Mouse (Mus musculus) forebrain, embryonic 11.5 days (tissue): ENCODE data around the gene Ttc7. TPM values are rescaled to one million over a fixed set of nuclear protein-coding genes. Genes with fewer than 3 reads are reported as not detected.

Experiments
- ATAC-seq: fragments of 200-750 bp; cut with Nextera tagmentation; replicated peaks from 2 replicates; pipeline ENCODE4 v1.8.0; 2017; ENCODE audit warnings: moderate TSS enrichment; ENCODE audit not compliant: low FRiP score
- DNase-seq: peaks from one replicate; pipeline ENCODE4 v3.0.0-alpha.2; 2017; ENCODE audit warnings: low spot score
- H3K27ac ChIP-seq: fragments of 300-500 bp; sonication (generic); 2 replicates; pipeline ENCODE4 v1.5.1; 2014; ENCODE audit warnings: low read depth, low read length
- H3K27me3 ChIP-seq: fragments of 300-500 bp; sonication (generic); 2 replicates; pipeline ENCODE4 v1.6.1; 2014; ENCODE audit warnings: mild to moderate bottlenecking, low read length, mixed read lengths; ENCODE audit not compliant: control insufficient read depth, insufficient read depth
- H3K36me3 ChIP-seq: fragments of 300-500 bp; sonication (generic); 2 replicates; pipeline ENCODE4 v1.6.1; 2014; ENCODE audit warnings: mild to moderate bottlenecking, low read length, moderate library complexity, mixed read lengths; ENCODE audit not compliant: control insufficient read depth, insufficient read depth
- H3K4me1 ChIP-seq: fragments of 300-500 bp; sonication (generic); replicated peaks from 2 replicates; pipeline ENCODE4 v1.6.1; 2014; ENCODE audit warnings: low read length, mixed read lengths; ENCODE audit not compliant: control insufficient read depth, insufficient read depth
- H3K4me2 ChIP-seq: fragments of 300-500 bp; sonication (generic); 2 replicates; pipeline ENCODE4 v1.6.1; 2014; ENCODE audit warnings: low read depth, mild to moderate bottlenecking, low read length, moderate library complexity, mixed read lengths; ENCODE audit not compliant: severe bottlenecking
- H3K4me3 ChIP-seq: fragments of 300-500 bp; sonication (generic); 2 replicates; pipeline ENCODE4 v1.5.1; 2014; ENCODE audit warnings: low read depth, low read length
- H3K9ac ChIP-seq: fragments of 300-500 bp; sonication (generic); 2 replicates; pipeline ENCODE4 v1.6.1; 2014; ENCODE audit warnings: low read length
- H3K9me3 ChIP-seq: fragments of 300-500 bp; sonication (generic); 2 replicates; pipeline ENCODE4 v1.6.1; 2016; ENCODE audit warnings: low read length, mixed read lengths; ENCODE audit not compliant: control insufficient read depth
- WGBS: fragments of 180-500 bp; shearing (Covaris S2); extraction: QIAGEN DNeasy Blood & Tissue Kit; methylation state at CpG from one replicate; pipeline ENCODE4 v1.1.7; 2014; 5-methylcytosine and 5-hydroxymethylcytosine counted together
- polyA plus RNA-seq: library from polyadenylated mRNA; unstranded; fragments of >200 nt; fragmentation: Nextera tagmentation; extraction: Ambion mirVana; gene quantifications from 2 replicates; pipeline ENCODE4 v1.2.1, GENCODE M21; 2014

Gene Ttc7
- polyA plus RNA-seq, 1 experiment from 2014 or later = 4.2 TPM

- no peak overlapping the region for H3K9ac ChIP-seq
- H3K4me1 ChIP-seq = no peaks in the 10 kb centered on the region
- no peak overlapping the region for H3K4me2 ChIP-seq
- 86% methylated on average over 11 of the region's 11 CpGs for WGBS
- H3K27ac ChIP-seq = no peak overlapping the region
- DNase-seq (no peak), ATAC-seq (no peak)
- H3K27me3 ChIP-seq = no peaks in the 10 kb centered on the region
- no peaks in the 10 kb centered on the region for H3K36me3 ChIP-seq
- H3K9me3 ChIP-seq = no peaks in the 10 kb centered on the region
- H3K4me3 ChIP-seq = no peak overlapping the region
Observed at GRCm38 (mm10) chr17:87304151-87304894, 21.6 kb downstream of the Ttc7 start.

GRCm38 (mm10) chr17:87305065-87305464 is 22.4 kb downstream of the Ttc7 start:
- Histone ChIP-seq H3K36me3 (no peaks in the 10 kb centered on the region), H3K4me2 (no peak overlapping the region), H3K27ac (no peak overlapping the region), H3K9me3 (no peaks in the 10 kb centered on the region), H3K4me3 (no peak overlapping the region), H3K4me1 (no peaks in the 10 kb centered on the region), H3K27me3 (no peaks in the 10 kb centered on the region), H3K9ac (no peak overlapping the region)
- no peak for DNase-seq
- 94% methylated on average over 8 of the region's 8 CpGs for WGBS
- ATAC-seq = no peak

- no peak for ATAC-seq
- WGBS = 85% methylated on average over 8 of the region's 8 CpGs
- H3K36me3 ChIP-seq = no peaks in the 10 kb centered on the region
- H3K27me3 ChIP-seq = no peaks in the 10 kb centered on the region
- no peaks in the 10 kb centered on the region for H3K9me3 ChIP-seq
- no peaks in the 10 kb centered on the region for H3K4me1 ChIP-seq
- no peak overlapping the region for H3K4me2 ChIP-seq
- no peak overlapping the region for H3K9ac ChIP-seq
- no peak overlapping the region for H3K4me3 ChIP-seq
- DNase-seq = no peak
- H3K27ac ChIP-seq = no peak overlapping the region
Observed at GRCm38 (mm10) chr17:87306746-87307145, 24.1 kb downstream of the Ttc7 start.

- Histone ChIP-seq H3K9ac (no peak overlapping the region), H3K36me3 (no peaks in the 10 kb centered on the region), H3K4me3 (no peak overlapping the region), H3K27ac (no peak overlapping the region), H3K27me3 (no peaks in the 10 kb centered on the region), H3K4me1 (no peaks in the 10 kb centered on the region), H3K4me2 (no peak overlapping the region), H3K9me3 (no peaks in the 10 kb centered on the region)
- WGBS = 86% methylated on average over 12 of the region's 12 CpGs
- ATAC-seq = no peak
- no peak for DNase-seq
Observed at GRCm38 (mm10) chr17:87309073-87309788, 26.5 kb downstream of the Ttc7 start.

GRCm38 (mm10) chr17:87310497-87310896 is 27.8 kb downstream of the Ttc7 start:
- Histone ChIP-seq H3K9me3 (no peaks in the 10 kb centered on the region), H3K36me3 (no peaks in the 10 kb centered on the region), H3K4me3 (no peak overlapping the region), H3K9ac (no peak overlapping the region), H3K4me2 (no peak overlapping the region), H3K27me3 (no peaks in the 10 kb centered on the region), H3K27ac (no peak overlapping the region), H3K4me1 (no peaks in the 10 kb centered on the region; the same call in 1 of the 2 replicates)
- ATAC-seq (no peak), DNase-seq (no peak)
- 87% methylated on average over 7 of the region's 7 CpGs for WGBS

GRCm38 (mm10) chr17:87312351-87312750 is 29.7 kb downstream of the Ttc7 start:
- H3K9me3 ChIP-seq = no peaks in the 10 kb centered on the region
- no peak overlapping the region for H3K4me2 ChIP-seq
- no peaks in the 10 kb centered on the region for H3K27me3 ChIP-seq
- no peak overlapping the region for H3K9ac ChIP-seq
- DNase-seq (no peak), ATAC-seq (no peak)
- WGBS = 22% methylated on average over 12 of the region's 12 CpGs
- no peaks in the 10 kb centered on the region; the same call in 1 of the 2 replicates for H3K4me1 ChIP-seq
- H3K4me3 ChIP-seq = no peak overlapping the region
- H3K36me3 ChIP-seq = no peaks in the 10 kb centered on the region
- no peak overlapping the region for H3K27ac ChIP-seq

- DNase-seq (no peak), ATAC-seq (no peak)
- no peaks in the 10 kb centered on the region; the same call in 1 of the 2 replicates for H3K4me1 ChIP-seq
- H3K27me3 ChIP-seq = no peaks in the 10 kb centered on the region
- no peaks in the 10 kb centered on the region for H3K36me3 ChIP-seq
- H3K27ac ChIP-seq = no peak overlapping the region
- no peak overlapping the region for H3K4me2 ChIP-seq
- H3K9me3 ChIP-seq = no peaks in the 10 kb centered on the region
- no peak overlapping the region for H3K9ac ChIP-seq
- H3K4me3 ChIP-seq = no peak overlapping the region
- WGBS = 69% methylated on average over 18 of the region's 18 CpGs
Observed at GRCm38 (mm10) chr17:87312924-87313870, 30.5 kb downstream of the Ttc7 start.

- Histone ChIP-seq H3K9ac (no peak overlapping the region), H3K4me1 (no peaks in the 10 kb centered on the region; the same call in 1 of the 2 replicates), H3K4me2 (no peak overlapping the region), H3K4me3 (no peak overlapping the region), H3K27ac (no peak overlapping the region), H3K27me3 (no peaks in the 10 kb centered on the region), H3K9me3 (no peaks in the 10 kb centered on the region), H3K36me3 (no peaks in the 10 kb centered on the region)
- DNase-seq = no peak
- 81% methylated on average over 8 of the region's 8 CpGs for WGBS
- no peak for ATAC-seq
Observed at GRCm38 (mm10) chr17:87314121-87314520, 31.4 kb downstream of the Ttc7 start.
